Mouse (Mus musculus): ENCODE measurements around the gene Nuak2. TPM values are rescaled to one million over a fixed set of nuclear protein-coding genes. Genes with fewer than 3 reads are reported as not detected.
A peak's percentile ranks its signal among the peaks of the same experiment; 100 is the strongest.

Nuak2 gene
- polyA plus RNA-seq, 1 experiment: 0.87 TPM

DNA sequence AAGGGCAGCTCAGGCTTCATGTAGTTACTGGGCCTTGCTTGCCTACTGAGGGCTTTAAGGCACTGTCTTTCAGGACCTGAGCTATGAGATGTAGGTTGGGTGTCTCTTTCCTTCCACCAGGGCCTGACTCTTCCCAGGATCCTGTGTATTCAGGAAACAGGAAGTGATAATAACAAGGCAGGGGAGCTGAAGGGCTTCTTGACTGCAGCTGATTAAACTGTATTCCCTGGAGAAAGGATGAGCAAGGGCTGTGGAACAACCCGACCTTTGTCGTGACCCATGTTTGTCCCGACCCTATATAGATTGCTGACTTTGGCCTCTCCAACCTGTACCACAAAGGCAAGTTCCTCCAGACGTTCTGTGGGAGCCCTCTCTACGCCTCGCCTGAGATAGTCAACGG, 13.7 kb downstream of the Nuak2 start:
- Histone ChIP-seq H3K4me3 (ENCODE audit: insufficient read depth, low read depth, low read length) (no peak overlapping the region), H3K4me1 (ENCODE audit: control insufficient read depth, insufficient read depth, insufficient read length, low read length) (peaks cover 18% of the 10 kb centered on the region), H3K27ac (replicated peaks; ENCODE audit: low read depth, low read length) (no peak overlapping the region)

DNA sequence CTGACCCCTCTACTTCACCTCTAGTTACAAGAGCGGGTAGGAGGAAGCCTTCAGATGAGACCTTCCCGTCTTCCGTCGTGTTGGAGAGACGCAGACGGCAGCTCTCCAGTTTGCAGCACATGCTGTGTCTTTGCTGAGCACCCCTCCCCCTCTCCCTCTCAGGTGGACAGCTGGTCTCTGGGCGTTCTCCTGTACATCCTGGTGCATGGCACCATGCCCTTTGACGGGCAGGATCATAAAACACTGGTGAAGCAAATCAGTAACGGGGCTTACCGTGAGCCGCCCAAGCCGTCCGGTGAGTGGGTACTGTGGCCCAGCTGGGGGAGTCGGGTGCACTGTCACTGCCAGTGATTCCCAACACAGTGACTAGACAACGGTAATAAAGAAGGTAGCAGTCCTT, 14.5 kb downstream of the Nuak2 start:
- peaks cover 24% of the 10 kb centered on the region for H3K4me1 ChIP-seq (ENCODE audit: control insufficient read depth, insufficient read depth, insufficient read length, low read length)
- no peak overlapping the region for H3K27ac ChIP-seq (replicated peaks; ENCODE audit: low read depth, low read length)
- no peak overlapping the region for H3K4me3 ChIP-seq (ENCODE audit: insufficient read depth, low read depth, low read length)

DNA sequence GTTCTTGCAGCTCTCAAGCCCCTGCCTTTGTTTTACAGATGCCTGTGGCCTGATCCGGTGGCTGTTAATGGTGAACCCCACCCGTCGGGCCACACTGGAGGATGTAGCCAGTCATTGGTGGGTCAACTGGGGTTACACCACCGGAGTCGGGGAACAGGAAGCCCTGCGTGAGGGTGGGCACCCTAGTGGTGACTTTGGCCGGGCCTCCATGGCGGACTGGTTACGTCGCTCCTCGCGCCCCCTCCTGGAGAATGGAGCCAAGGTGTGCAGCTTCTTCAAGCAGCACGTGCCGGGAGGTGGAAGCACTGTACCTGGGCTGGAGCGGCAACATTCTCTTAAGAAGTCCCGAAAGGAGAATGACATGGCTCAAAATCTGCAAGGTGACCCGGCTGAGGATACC, 15.4 kb downstream of the Nuak2 start:
- Histone ChIP-seq H3K4me3 (ENCODE audit: insufficient read depth, low read depth, low read length) (no peak overlapping the region), H3K4me1 (ENCODE audit: control insufficient read depth, insufficient read depth, insufficient read length, low read length) (peaks cover 33% of the 10 kb centered on the region), H3K27ac (replicated peaks; ENCODE audit: low read depth, low read length) (no peak overlapping the region)

DNA sequence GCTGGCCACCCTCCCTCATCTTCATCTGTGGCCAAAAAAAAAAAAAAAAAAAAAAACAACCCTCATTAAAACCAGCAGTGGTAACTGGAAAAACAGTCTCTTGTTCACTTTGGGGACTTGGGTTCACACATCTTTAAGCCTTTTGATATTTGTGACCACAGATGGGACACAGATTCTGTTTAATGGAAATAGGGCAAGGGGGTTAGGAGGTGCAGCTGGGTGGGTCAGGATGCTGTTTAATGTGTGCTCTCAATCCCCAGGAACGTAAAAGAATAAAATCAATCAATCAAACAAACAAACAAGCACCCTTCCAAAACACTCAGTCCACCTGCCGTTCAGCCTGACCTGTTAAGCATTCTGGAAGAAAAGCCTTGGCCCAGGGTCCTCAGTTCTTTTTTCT, 17.3 kb downstream of the Nuak2 start:
- no peak overlapping the region for H3K27ac ChIP-seq (replicated peaks; ENCODE audit: low read depth, low read length)
- H3K4me1 ChIP-seq (ENCODE audit: control insufficient read depth, insufficient read depth, insufficient read length, low read length): peaks cover 42% of the 10 kb centered on the region
- no peak overlapping the region for H3K4me3 ChIP-seq (ENCODE audit: insufficient read depth, low read depth, low read length)

DNA sequence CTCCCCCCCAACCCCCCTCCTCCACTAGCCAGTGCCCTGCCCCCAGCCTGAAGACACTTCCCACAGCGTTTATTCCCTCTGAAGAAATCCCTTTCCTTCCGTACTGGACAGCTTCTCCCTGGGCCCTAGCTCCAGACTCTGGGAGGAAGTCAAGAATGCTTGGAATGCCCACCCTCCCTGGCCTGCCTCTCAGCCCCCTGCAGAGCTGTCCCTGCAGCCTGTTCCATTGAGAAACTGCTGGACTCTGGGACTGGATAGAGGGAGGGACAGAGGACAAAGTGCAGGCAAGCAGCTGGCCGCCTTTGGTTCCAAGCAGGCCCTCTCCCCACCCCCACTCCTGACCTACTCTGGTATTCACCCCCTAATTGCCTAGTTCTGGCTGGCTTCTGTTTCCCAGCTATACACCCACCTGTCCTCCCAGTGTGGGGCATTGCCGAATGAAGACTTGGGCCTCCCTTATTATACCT, 17.8 kb downstream of the Nuak2 start:
- Histone ChIP-seq H3K27ac (replicated peaks; ENCODE audit: low read depth, low read length) (peak overlapping the region; percentile 27), H3K4me1 (ENCODE audit: control insufficient read depth, insufficient read depth, insufficient read length, low read length) (peaks cover 47% of the 10 kb centered on the region), H3K4me3 (ENCODE audit: insufficient read depth, low read depth, low read length) (no peak overlapping the region)

DNA sequence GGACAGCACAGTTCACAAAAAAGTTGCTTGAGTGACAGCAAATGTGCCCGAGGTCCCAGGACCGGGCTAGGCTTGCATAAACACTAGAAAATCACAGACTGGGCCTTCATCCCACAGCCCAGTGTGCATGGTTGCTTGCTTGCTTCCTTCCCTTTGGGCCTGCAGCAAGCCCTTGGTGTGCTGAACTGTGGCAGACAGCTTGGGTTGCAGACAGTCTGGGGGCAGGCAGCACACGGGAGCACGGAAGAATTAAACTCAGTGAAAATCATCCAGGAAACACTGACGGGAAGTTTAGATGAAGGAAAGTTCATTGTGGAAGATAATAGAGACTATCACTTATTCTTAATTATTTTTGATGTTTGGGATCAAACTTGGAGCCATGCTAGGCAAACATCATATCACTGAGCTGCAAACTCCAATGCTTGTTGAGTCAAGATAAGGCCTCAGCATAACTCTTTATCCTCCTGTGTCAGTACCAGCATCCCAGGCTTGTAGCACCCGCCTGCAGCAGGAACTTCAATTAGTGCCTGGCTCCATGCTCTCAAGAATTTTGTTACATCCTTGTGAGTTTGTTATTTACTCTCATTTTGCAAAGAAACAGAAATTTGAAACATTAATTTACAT, 18.4 kb downstream of the Nuak2 start:
- Histone ChIP-seq H3K4me3 (ENCODE audit: insufficient read depth, low read depth, low read length) (no peak overlapping the region), H3K27ac (replicated peaks; ENCODE audit: low read depth, low read length) (peak overlapping the region; percentile 61), H3K4me1 (ENCODE audit: control insufficient read depth, insufficient read depth, insufficient read length, low read length) (peaks cover 52% of the 10 kb centered on the region)

DNA sequence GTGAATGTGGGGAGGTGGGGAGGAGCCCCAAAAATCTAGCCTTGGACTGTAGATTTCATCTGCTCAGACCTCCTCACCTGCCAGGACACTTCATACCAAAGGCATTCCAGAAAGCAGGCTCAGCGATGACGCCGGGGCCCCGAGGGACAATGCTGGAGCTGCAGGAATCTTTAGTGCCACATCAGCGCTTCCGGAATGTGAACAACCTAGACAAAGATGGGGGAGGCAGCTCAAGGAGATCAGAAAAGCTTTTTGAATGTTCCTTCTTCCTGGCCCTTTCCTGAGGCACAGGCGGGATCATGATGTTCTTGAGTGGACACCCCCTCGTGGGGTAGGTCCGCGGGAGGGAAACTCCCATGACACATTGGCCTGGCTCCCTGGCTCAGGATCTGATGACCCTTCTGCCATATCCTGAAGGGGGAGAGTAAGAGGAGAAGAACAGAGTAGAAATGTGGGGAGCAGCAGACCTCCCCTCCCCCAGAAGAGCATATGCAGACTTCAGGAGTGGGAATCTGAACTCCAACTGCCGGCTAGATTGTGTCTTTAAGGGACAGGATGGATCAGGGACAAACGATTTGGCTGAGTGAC, 19.5 kb downstream of the Nuak2 start:
- Histone ChIP-seq H3K27ac (replicated peaks; ENCODE audit: low read depth, low read length) (peak overlapping the region; percentile 65), H3K4me3 (ENCODE audit: insufficient read depth, low read depth, low read length) (no peak overlapping the region), H3K4me1 (ENCODE audit: control insufficient read depth, insufficient read depth, insufficient read length, low read length) (peaks cover 47% of the 10 kb centered on the region)

DNA sequence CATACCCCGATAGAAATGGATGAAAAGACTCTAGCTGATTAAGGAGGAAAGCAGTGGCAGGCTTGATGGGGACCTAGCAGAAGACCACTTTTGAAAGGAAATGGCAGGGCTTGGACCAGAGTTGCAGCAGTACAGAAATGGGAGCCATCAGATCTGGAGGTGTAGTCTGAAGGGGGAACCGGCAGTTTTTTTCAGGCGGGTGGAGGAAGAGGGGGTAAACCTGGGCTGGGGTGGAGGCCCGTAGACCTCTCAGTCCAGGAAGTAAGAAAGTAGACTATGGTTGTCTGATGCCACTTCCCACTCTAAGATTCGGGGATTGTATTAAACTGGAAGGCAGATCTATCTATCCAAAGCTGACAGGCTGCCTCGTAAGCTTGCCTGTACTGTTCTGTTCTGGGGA, 21.0 kb downstream of the Nuak2 start:
- Histone ChIP-seq H3K27ac (replicated peaks; ENCODE audit: low read depth, low read length) (peak overlapping the region; percentile 80; the same call in 1 of the 2 replicates), H3K4me1 (ENCODE audit: control insufficient read depth, insufficient read depth, insufficient read length, low read length) (peaks cover 56% of the 10 kb centered on the region), H3K4me3 (ENCODE audit: insufficient read depth, low read depth, low read length) (no peak overlapping the region)

DNA sequence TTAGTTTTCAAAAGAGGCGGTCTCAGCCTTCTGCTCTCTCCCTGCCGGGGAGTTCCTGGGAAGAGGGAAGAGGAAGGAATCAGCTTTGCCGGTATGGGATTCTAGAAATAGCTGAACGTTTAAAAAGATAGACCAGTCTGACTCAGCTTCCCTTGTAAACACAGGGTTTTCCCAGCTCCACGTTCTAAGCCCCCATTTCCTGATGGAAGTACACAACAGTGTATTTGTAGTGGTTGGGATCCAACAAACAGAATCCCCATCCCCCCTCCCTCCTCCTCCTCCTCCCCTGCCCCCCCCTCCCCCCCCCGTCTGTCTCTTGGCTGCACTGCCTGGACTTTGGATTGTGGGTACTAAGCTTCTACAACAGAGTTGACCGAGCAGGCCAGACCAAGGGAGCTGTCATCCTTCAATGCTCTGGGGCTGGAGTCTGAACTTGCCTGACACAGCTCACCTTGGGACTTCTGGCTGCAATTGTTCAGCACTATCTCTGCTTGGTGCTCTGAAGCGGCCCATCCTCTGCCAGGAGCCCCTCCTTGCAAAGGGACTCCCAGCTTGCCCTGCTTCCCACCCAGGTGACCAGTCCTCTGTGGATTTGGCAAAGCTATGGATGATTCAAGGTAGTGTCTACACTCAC, 22.2 kb downstream of the Nuak2 start:
- peak overlapping the region; percentile 35; the same call in 1 of the 2 replicates for H3K27ac ChIP-seq (replicated peaks; ENCODE audit: low read depth, low read length)

DNA sequence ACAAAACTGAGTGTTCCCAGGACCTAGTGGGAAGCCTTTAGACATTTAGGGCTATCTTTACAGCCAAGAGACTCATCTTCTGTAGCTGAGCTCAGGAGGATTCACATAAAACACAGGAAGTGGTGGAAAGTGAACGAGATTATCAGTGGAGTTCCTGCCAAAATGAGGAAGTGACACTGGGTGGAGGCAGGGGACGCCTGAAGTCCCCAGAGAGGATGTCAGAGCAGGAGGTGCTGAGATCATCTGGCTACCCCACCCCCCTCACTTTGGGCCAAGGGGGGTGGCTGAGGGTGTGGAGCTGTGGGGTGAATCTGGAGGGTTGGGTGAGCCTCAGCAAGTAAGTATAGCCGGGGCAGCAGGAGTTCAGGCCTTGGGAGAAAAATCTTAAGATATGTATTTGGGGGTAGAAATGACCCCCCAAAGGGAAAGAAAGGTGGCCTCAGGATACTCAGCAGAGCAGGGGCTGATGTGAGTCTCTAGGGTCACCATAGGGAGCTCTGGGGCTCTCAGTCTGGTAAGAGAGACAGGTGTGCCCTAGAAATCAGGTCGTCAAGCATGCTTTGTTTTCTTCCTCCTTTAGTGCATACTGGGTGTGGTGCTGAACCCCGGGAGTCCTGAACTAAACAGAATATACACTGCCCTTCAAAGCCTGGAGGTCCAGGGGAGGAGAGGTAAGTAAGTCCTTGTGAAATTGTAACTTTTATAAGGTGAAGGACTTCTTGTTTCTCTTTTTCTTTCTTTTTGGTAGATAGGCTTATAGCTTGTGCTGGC, 26.0 kb downstream of the Nuak2 start:
- Histone ChIP-seq H3K4me3 (ENCODE audit: insufficient read depth, low read depth, low read length) (peak overlapping the region; percentile 4; the same call in 1 of the 2 replicates), H3K27ac (replicated peaks; ENCODE audit: low read depth, low read length) (peak overlapping the region; percentile 74), H3K4me1 (ENCODE audit: control insufficient read depth, insufficient read depth, insufficient read length, low read length) (peaks cover 58% of the 10 kb centered on the region)

More for the DNA sequence above, 22.2 kb downstream of the Nuak2 start:
- Histone ChIP-seq H3K4me1 (ENCODE audit: control insufficient read depth, insufficient read depth, insufficient read length, low read length) (peaks cover 63% of the 10 kb centered on the region), H3K4me3 (ENCODE audit: insufficient read depth, low read depth, low read length) (no peak overlapping the region)

DNA sequence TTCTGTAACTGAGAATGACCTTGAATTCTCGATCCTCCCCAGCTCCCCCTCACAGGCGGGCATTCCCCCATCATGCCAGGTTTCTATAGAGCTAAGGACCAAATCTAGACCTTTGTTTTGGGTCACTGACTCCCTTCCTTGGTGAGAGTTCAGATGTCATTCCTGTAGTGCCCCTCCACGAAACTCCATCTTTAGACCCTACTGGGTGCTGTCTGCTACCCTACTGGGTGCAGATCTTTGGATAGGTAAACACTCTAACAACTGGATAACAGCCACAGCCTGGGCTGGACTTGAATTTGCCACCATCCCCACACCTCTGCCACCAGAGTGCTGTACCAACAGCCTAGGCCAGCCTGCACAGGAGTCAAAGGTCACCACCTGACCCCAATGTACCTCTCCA, 26.6 kb downstream of the Nuak2 start:
- Histone ChIP-seq H3K4me1 (ENCODE audit: control insufficient read depth, insufficient read depth, insufficient read length, low read length) (peaks cover 54% of the 10 kb centered on the region), H3K27ac (replicated peaks; ENCODE audit: low read depth, low read length) (peak overlapping the region; percentile 74), H3K4me3 (ENCODE audit: insufficient read depth, low read depth, low read length) (no peak overlapping the region)

DNA sequence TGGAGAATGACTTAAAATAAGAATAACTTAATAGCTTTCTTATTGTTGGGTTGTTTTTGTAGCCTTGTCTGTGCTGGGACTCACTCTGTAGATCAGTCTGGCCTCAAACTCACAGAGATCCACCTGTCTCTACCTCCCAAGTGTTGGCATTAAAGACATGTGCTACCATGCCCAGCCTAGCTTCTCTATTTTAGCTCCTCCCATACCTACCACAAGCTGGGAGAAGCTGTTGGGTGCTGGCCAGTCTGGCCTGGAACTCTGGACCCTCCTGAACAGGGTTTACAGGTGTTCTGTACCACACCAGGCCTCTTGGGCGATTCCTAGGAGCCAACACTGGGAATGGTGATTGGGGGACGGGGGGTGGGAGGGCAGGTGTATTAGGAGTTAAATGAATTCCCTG, 27.3 kb downstream of the Nuak2 start:
- Histone ChIP-seq H3K4me1 (ENCODE audit: control insufficient read depth, insufficient read depth, insufficient read length, low read length) (peaks cover 52% of the 10 kb centered on the region), H3K27ac (replicated peaks; ENCODE audit: low read depth, low read length) (no peak overlapping the region), H3K4me3 (ENCODE audit: insufficient read depth, low read depth, low read length) (no peak overlapping the region)

DNA sequence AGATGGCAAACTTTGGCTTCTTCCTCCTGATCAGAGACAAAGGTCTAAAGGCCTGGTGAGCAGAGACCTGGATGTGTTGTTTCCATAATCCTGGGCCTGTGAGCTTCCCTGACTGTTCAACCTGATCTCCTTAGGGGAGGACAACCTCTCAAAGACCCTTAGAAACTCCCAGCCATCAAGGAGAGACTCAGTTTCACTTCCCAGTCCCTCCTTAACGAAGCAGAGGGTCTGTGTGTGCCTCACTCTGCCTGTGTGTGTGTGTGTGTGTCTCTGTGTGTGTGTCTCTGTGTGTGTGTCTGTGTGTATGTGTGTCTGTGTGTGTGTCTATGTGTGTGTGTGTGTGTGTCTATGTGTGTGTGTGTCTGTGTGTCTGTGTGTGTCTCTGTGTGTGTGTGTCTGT, 27.7 kb downstream of the Nuak2 start:
- Histone ChIP-seq H3K27ac (replicated peaks; ENCODE audit: low read depth, low read length) (no peak overlapping the region), H3K4me3 (ENCODE audit: insufficient read depth, low read depth, low read length) (no peak overlapping the region), H3K4me1 (ENCODE audit: control insufficient read depth, insufficient read depth, insufficient read length, low read length) (peaks cover 48% of the 10 kb centered on the region)

DNA sequence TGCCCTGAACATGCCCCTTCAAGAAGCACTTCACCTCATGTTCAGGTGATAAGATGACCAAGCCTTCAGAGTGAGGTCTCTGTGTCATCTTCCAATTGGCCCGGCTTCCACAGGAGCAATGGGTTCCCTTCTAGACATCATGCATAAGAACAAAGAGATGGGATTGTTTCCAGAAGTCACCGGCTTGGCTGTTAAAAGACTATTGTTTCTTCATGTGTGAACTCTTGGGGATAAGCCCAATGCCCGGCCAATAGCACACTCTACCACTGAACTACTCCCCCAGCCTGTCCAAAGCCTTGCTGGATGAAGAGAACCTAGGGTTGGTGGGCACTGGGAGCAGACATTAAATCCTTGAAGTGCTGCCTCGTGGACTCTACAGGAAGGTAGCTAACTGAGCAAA, 29.6 kb downstream of the Nuak2 start:
- 0 out of 2 replicates have a peak overlapping the region, but pooled peaks have one; percentile 15 for H3K27ac ChIP-seq (replicated peaks; ENCODE audit: low read depth, low read length)

More for the DNA sequence above, 29.6 kb downstream of the Nuak2 start:
- H3K4me1 ChIP-seq (ENCODE audit: control insufficient read depth, insufficient read depth, insufficient read length, low read length): peaks cover 42% of the 10 kb centered on the region
- no peak overlapping the region for H3K4me3 ChIP-seq (ENCODE audit: insufficient read depth, low read depth, low read length)

All from brown adipose tissue, adult 24 weeks (tissue).